Mouse (Mus musculus): ENCODE measurements around the gene Bcar3.

GRCm38 (mm10) chr3:122515568-122516326 lies 221.8 kb downstream of the Bcar3 start:
- TF ChIP-seq CTCF (IDR thresholded peaks at IDR 0.05; ENCODE audit: borderline replicate concordance, control insufficient read depth, extremely low read depth, insufficient read depth, low read length, poor library complexity): no peak
- TF ChIP-seq POLR2A (IDR thresholded peaks at IDR 0.05; ENCODE audit: control insufficient read depth, extremely low read depth, insufficient read depth, low read length, poor library complexity): no peak
